Mouse (Mus musculus) heart, postnatal 0 days (tissue): ENCODE measurements around the gene Slc44a5.

Experiments
- CTCF ChIP-seq: IDR thresholded peaks from 2 replicates; pipeline ENCODE4 v1.5.1; 2016; ENCODE audit warnings: antibody characterized with exemption, control low read depth, low read depth
- EP300 ChIP-seq: IDR thresholded peaks from 2 replicates; pipeline ENCODE4 v1.6.1; 2016; ENCODE audit warnings: antibody characterized with exemption, low read depth

DNA sequence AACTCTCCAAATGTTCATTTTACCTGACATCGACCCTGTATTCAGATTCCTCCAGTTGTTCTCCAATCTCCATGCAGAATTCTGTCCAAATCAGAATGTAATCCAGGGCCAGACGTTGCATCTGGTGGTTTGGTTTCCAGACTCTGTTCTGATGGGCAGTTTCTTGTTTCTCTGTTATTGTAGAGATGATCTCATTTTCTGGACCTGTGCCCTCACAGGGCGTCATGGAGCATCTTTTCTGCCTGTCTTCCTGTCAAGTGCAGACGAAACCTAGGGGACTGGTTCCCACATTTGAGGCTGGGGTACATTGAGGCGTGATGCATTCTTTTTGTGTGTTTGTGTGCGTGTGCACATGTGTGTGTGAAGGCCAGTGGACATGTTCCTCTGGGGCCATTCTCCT, 160.8 kb downstream of the Slc44a5 start:
- TF ChIP-seq CTCF (no peak), EP300 (no peak)
